ENCODE assay signal across 8 mouse cellular contexts in the genomic region with DNA sequence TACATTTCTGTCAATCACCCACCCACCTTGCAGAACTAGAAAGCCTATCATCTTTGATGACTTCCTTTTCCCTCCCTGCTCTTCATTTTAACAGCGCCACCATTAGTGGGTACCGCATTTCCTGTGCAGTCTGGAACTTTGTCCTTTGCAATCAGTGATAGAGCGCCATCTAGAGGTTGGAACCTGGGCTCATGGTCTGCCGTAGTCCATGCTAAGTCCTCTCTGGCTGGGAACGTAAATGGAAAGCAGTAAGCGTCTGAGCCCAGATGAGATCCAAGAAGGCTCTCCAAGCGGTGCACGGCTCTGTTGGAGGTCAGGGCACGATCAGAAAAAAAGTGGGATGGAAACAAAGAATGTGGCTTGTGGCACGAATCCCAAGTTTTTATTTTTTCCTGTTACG. TPM values are rescaled to one million over a fixed set of nuclear protein-coding genes. Genes with fewer than 3 reads are reported as not detected.
DNase-seq lines count a peak whose midpoint lies in the region; ATAC-seq and TF ChIP-seq lines count a peak whose summit lies in the region.

No protein-coding gene starts in this region.

- no peak overlapping the region for H3K4me3 ChIP-seq in liver, postnatal 0 days (ENCODE audit: low read depth, low read length)

- TF ChIP-seq EP300 in liver, postnatal 0 days (IDR thresholded peaks at IDR 0.05; ENCODE audit: low read depth): no peak

- H3K9me3 ChIP-seq in liver, postnatal 0 days (ENCODE audit: low read length): no peaks in the 10 kb centered on the region

- no peak overlapping the region for H3K27ac ChIP-seq in liver, postnatal 0 days (ENCODE audit: low read depth)

- H3K4me1 ChIP-seq in liver, postnatal 0 days (ENCODE audit: insufficient read depth): no peaks in the 10 kb centered on the region

- H3K4me2 ChIP-seq in liver, postnatal 0 days (ENCODE audit: low read depth, low read length): no peak overlapping the region

- 44% methylated on average over 11 of the region's 11 CpGs for WGBS in liver, postnatal 0 days (ENCODE audit: insufficient replicate concordance)

- no peak overlapping the region for H3K9ac ChIP-seq in liver, postnatal 0 days (replicated peaks)

- ATAC-seq in cerebellum, adult (ENCODE audit: insufficient number of reproducible peaks, low FRiP score, low TSS enrichment): no peak; the same call in 1 of the 2 replicates
- ATAC-seq in liver, postnatal 0 days: no peak
- no peak for ATAC-seq in monocyte, adult 5-6 weeks (replicated peaks; ENCODE audit: insufficient number of reproducible peaks, low FRiP score, low TSS enrichment, poor library complexity, severe bottlenecking)

- peak; percentile 72 for TF ChIP-seq CTCF in liver, postnatal 0 days (IDR thresholded peaks at IDR 0.05; ENCODE audit: low read depth)

- H3K27me3 ChIP-seq in liver, postnatal 0 days (ENCODE audit: insufficient read depth, low read length): no peaks in the 10 kb centered on the region; the same call in 1 of the 2 replicates

- DNase-seq in cerebellum, adult 11 months: peak; percentile 5
- peak; percentile 34 for DNase-seq in ovary, postnatal 14 days (ENCODE audit: low spot score)
- no peak for DNase-seq in ovary, postnatal 10 days (ENCODE audit: low spot score)
- DNase-seq in c-Kit-positive CD71-positive TER-119-positive erythroid progenitor cells, embryonic 14.5 days (ENCODE audit: low spot score): peak; percentile 15
- peak; percentile 46 for DNase-seq in gastrocnemius, postnatal 10 days
- peak; percentile 49 for DNase-seq in liver, postnatal 0 days

- no peaks in the 10 kb centered on the region for H3K36me3 ChIP-seq in liver, postnatal 0 days (replicated peaks; ENCODE audit: insufficient read depth, low read length)

RNA-seq across cellular contexts. Expression of gene C2cd4b, which starts 23.8 kb away (rescaled TPM):
- under 1 TPM in 1 of 2 experiments, not detected in 1; 0.38 TPM for total RNA-seq in gastrocnemius, postnatal 10 days (2021)
- polyA plus RNA-seq in liver, postnatal 0 days (2015; fragmentation: Nextera tagmentation; extraction: Ambion mirVana): not detected in 2 replicates
- total RNA-seq in monocyte, adult 5-6 weeks (2017): not detected in 3 replicates
